Mouse (Mus musculus) C2C12 (cell line): Measurements from ENCODE around the gene Prdm5. TPM values are rescaled to one million over a fixed set of nuclear protein-coding genes. Genes with fewer than 3 reads are reported as not detected.

Source experiments
- H3K27me3 ChIP-seq: one replicate; pipeline ENCODE4 v1.6.1; 2011; ENCODE audit not compliant: control insufficient read depth, insufficient read depth, insufficient read length
- H3K36me3 ChIP-seq: one replicate; pipeline ENCODE4 v1.6.1; 2011; ENCODE audit not compliant: control insufficient read depth, insufficient read depth
- H3K4me3 ChIP-seq: one replicate; pipeline ENCODE4 v1.5.1; 2011; ENCODE audit warnings: mild to moderate bottlenecking, control low read depth; ENCODE audit not compliant: poor library complexity, insufficient read depth, severe bottlenecking
- H3K79me2 ChIP-seq: one replicate; pipeline ENCODE4 v1.6.1; 2011; ENCODE audit not compliant: control insufficient read depth, insufficient read depth
- H3K79me3 ChIP-seq: one replicate; pipeline ENCODE4 v1.6.1; 2011; ENCODE audit warnings: low read depth, control low read depth
- H3ac ChIP-seq: one replicate; pipeline ENCODE3; 2011; ENCODE audit warnings: low read depth; ENCODE audit not compliant: control insufficient read depth, insufficient read length
- CEBPB ChIP-seq: IDR thresholded peaks from one replicate; pipeline ENCODE4 v1.6.1; 2011; ENCODE audit warnings: low read depth, mild to moderate bottlenecking, control low read depth, moderate library complexity
- CTCF ChIP-seq: IDR thresholded peaks from one replicate; pipeline ENCODE4 v1.5.1; 2011; ENCODE audit not compliant: control insufficient read depth, insufficient read depth, insufficient read length
- FOSL1 ChIP-seq: IDR thresholded peaks from one replicate; pipeline ENCODE4 v1.8.0; 2011; ENCODE audit warnings: mild to moderate bottlenecking, low read length; ENCODE audit not compliant: poor library complexity, insufficient read depth, severe bottlenecking
- MAX ChIP-seq: IDR thresholded peaks from one replicate; pipeline ENCODE4 v1.6.1; 2011; ENCODE audit warnings: mild to moderate bottlenecking, control low read depth
- MYOD1 ChIP-seq: IDR thresholded peaks from one replicate; pipeline ENCODE4 v1.6.1; 2011; ENCODE audit warnings: low read depth; ENCODE audit not compliant: control insufficient read depth, insufficient read length
- MYOG ChIP-seq: IDR thresholded peaks from one replicate; pipeline ENCODE4 v1.6.1; 2011; ENCODE audit not compliant: control insufficient read depth, insufficient read length; ENCODE audit errors: extremely low read depth
- USF1 ChIP-seq: IDR thresholded peaks from one replicate; pipeline ENCODE4 v1.6.1; 2011; ENCODE audit warnings: low read depth, mild to moderate bottlenecking, control low read depth, moderate library complexity
- long read RNA-seq, 2 experiments: library from polyadenylated mRNA; unstranded; transcript quantifications; one replicate each; pipeline ENCODE4 v2.0.0; 2019 to 2020
- polyA plus RNA-seq: library from polyadenylated mRNA; unstranded; fragments of >200 nt; fragmentation: generic; extraction: Trizol; gene quantifications from one replicate; pipeline ENCODE4 v1.2.1, GENCODE M21; 2012; ENCODE audit warnings: missing spikeins

The Prdm5 gene
- polyA plus RNA-seq, result 8.2 TPM
- long read RNA-seq, experiment 1, partial matches to known transcripts, result 1 of 7 reads
- long read RNA-seq, experiment 1, other reads (novel, unspliced or antisense), result 1 of 7 reads
- long read RNA-seq, experiment 2, transcript Prdm5-202 (15 exons, 2,155 nt), result major isoform, 20 of 40 reads
- long read RNA-seq, experiment 2, transcript Prdm5-201 (11 exons, 1,488 nt), result minor isoform, 7 of 40 reads
- long read RNA-seq, experiment 2, partial matches to known transcripts, result 0 of 40 reads
- long read RNA-seq, experiment 2, other reads (novel, unspliced or antisense), result 11 of 40 reads

GRCm38 (mm10) chr6:65778861-65779688, at the start of gene Prdm5:
Gene Prdm5, plus strand, starts transcription at chr6:65778988.
- peaks cover 35% of the 10 kb centered on the region for H3K79me3 ChIP-seq
- H3K27me3 ChIP-seq, result no peaks in the 10 kb centered on the region
- H3K79me2 ChIP-seq, result peaks cover 60% of the 10 kb centered on the region
- no peak for TF ChIP-seq MAX
- no peak for TF ChIP-seq USF1
- no peak for TF ChIP-seq FOSL1
- no peak for TF ChIP-seq MYOG
- H3ac ChIP-seq, result peak within 1 kb of the TSS; percentile 90
- peaks cover 6% of the 10 kb centered on the region for H3K36me3 ChIP-seq
- peak within 1 kb of the TSS; percentile 65 for H3K4me3 ChIP-seq

GRCm38 (mm10) chr6:65739442-65739841, 39.3 kb upstream of the Prdm5 start:
- H3K79me3 ChIP-seq, result no peaks in the 10 kb centered on the region
- TF ChIP-seq MYOD1 (no peak), MAX (no peak), FOSL1 (no peak), USF1 (no peak), MYOG (no peak), CTCF (no peak), CEBPB (no peak)
- no peaks in the 10 kb centered on the region for H3K79me2 ChIP-seq
- H3K27me3 ChIP-seq, result no peaks in the 10 kb centered on the region
- no peak overlapping the region for H3ac ChIP-seq
- H3K36me3 ChIP-seq, result no peaks in the 10 kb centered on the region
- H3K4me3 ChIP-seq, result no peak overlapping the region

GRCm38 (mm10) chr6:65743144-65743870, 35.5 kb upstream of the Prdm5 start:
- Histone ChIP-seq H3K79me3 (no peaks in the 10 kb centered on the region), H3K79me2 (no peaks in the 10 kb centered on the region), H3K36me3 (no peaks in the 10 kb centered on the region), H3K27me3 (no peaks in the 10 kb centered on the region), H3ac (no peak overlapping the region), H3K4me3 (no peak overlapping the region)
- TF ChIP-seq CTCF, result no peak
- no peak for TF ChIP-seq CEBPB
- TF ChIP-seq MAX, result no peak
- no peak for TF ChIP-seq MYOD1
- no peak for TF ChIP-seq MYOG
- TF ChIP-seq FOSL1, result no peak
- TF ChIP-seq USF1, result no peak

- Histone ChIP-seq H3K79me3 (no peaks in the 10 kb centered on the region), H3K27me3 (no peaks in the 10 kb centered on the region), H3ac (no peak overlapping the region), H3K36me3 (no peaks in the 10 kb centered on the region), H3K79me2 (no peaks in the 10 kb centered on the region), H3K4me3 (no peak overlapping the region)
- TF ChIP-seq FOSL1, result no peak
- no peak for TF ChIP-seq USF1
Observed at GRCm38 (mm10) chr6:65743871-65744202, 35.0 kb upstream of the Prdm5 start.

GRCm38 (mm10) chr6:65758214-65758613, 20.6 kb upstream of the Prdm5 start:
- H3K27me3 ChIP-seq, result no peaks in the 10 kb centered on the region
- TF ChIP-seq USF1 (no peak), CTCF (no peak), FOSL1 (no peak), CEBPB (no peak), MAX (no peak), MYOD1 (no peak), MYOG (no peak)
- no peak overlapping the region for H3K4me3 ChIP-seq
- no peaks in the 10 kb centered on the region for H3K36me3 ChIP-seq
- H3K79me3 ChIP-seq, result no peaks in the 10 kb centered on the region
- H3ac ChIP-seq, result no peak overlapping the region
- no peaks in the 10 kb centered on the region for H3K79me2 ChIP-seq
